Mouse (Mus musculus) liver, adult 2 months (tissue): Measurements from ENCODE around the gene Hist1h1c.

Experiments
- CTCF ChIP-seq: fragments of 200-500 bp; IDR thresholded peaks from 2 replicates; pipeline ENCODE4 v1.5.1; 2011; ENCODE audit warnings: low read depth, low read length, control low read depth
- POLR2A ChIP-seq: fragments of 200-500 bp; IDR thresholded peaks from 2 replicates; pipeline ENCODE4 v1.6.1; 2011; ENCODE audit warnings: low read length, control low read depth; ENCODE audit not compliant: insufficient read depth; ENCODE audit errors: extremely low read depth

DNA sequence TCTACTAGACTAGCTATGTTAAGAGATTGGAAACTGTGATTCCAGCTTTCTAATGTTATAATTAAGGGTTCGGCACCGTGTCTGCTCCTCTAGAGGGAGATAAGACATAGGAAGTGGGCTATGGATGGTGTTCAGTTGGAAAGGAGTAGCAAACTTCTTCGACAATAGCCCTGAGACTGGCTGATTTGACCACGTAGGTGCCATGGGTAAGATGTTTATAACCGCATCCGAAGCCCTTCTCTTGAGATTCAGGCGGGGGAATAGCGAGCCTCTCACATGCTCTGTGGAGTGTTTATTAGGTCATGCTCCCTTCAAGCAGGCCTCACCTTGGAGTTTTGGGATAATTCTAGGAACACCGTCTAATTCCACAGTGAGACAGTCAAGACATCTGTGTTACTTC, 43.7 kb upstream of the Hist1h1c start:
- TF ChIP-seq CTCF (no peak), POLR2A (no peak)
